Mouse (Mus musculus) heart, postnatal 14 days (tissue): ENCODE results near the gene Esp31. TPM values are rescaled to one million over a fixed set of nuclear protein-coding genes. Genes with fewer than 3 reads are reported as not detected.

Experiments
- DNase-seq, 2 experiments: peaks; one replicate each; pipeline ENCODE4 v3.0.0; 2021 to 2022
- intact Hi-C: fragments of 180-260 bp; cut with DNase I; formaldehyde crosslinking; loops from one replicate; pipeline ENCODE4 v1.15.1; 2025
- long read RNA-seq, 2 experiments: library from polyadenylated mRNA; stranded (forward); transcript quantifications; one replicate each; pipeline ENCODE4 v2.0.0; 2021
- total RNA-seq, 2 experiments: library from RNA; stranded (reverse); gene quantifications; 2 replicates each; pipeline ENCODE4 v1.2.3; 2021

Esp31 gene
- total RNA-seq: not detected
- long read RNA-seq, experiment 1: 0 reads
- long read RNA-seq, experiment 2: 0 reads

GRCm38 (mm10) chr17:38639147-38639546 is at the start of gene Esp31:
Esp31 (plus strand) TSS chr17:38639447.
- DNase-seq: no peak
- intact Hi-C loops: no loop called here

Other genes starting within 250 kb of the Esp31 start
- gene Esp36, start 219.3 kb upstream of the Esp31 start, total RNA-seq: not detected
- not detected for gene Esp34, start 85.3 kb upstream of the Esp31 start, total RNA-seq